Mouse (Mus musculus) CD4-positive naive resting alpha-beta T cell, adult 57 days (primary cell): Measurements from ENCODE around the gene Tas1r3. TPM values are rescaled to one million over a fixed set of nuclear protein-coding genes. Genes with fewer than 3 reads are reported as not detected.

ENCODE experiments used
- total RNA-seq: library from RNA; stranded (reverse); gene quantifications from one replicate; pipeline ENCODE4 v1.2.4, GENCODE M21; 2023

Gene Tas1r3
- total RNA-seq = 1.6 TPM

DNA sequence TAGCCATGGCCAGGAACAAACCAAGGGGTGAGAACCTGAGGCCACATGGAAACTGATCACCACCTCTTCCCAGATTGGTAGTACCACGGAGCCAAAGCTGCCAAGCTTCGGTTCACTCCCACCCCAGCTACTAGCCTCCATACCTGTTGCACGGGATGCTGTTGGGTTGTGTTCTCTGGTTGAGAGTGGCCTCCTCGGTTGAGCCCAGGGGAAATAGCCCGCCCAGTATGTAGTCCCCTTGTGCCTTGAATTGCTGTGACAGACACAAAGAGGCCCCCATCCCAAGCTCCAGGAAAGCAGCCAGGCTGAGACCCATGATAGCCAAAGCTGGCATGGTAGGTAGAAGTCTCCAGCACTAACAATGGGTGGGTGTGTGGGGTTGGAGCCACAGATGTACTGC lies at the start of gene Tas1r3:
Gene Tas1r3, minus strand, starts transcription at position 362 of the 400 bp plus-strand sequence.

GRCm38 (mm10) chr4:155891551-155892001 lies 28.4 kb upstream of the Tas1r3 start, which contains the start of the genes Pusl1 and Acap3:
Pusl1 (minus strand) TSS chr4:155891781.
Acap3 (plus strand) TSS chr4:155891822.

DNA sequence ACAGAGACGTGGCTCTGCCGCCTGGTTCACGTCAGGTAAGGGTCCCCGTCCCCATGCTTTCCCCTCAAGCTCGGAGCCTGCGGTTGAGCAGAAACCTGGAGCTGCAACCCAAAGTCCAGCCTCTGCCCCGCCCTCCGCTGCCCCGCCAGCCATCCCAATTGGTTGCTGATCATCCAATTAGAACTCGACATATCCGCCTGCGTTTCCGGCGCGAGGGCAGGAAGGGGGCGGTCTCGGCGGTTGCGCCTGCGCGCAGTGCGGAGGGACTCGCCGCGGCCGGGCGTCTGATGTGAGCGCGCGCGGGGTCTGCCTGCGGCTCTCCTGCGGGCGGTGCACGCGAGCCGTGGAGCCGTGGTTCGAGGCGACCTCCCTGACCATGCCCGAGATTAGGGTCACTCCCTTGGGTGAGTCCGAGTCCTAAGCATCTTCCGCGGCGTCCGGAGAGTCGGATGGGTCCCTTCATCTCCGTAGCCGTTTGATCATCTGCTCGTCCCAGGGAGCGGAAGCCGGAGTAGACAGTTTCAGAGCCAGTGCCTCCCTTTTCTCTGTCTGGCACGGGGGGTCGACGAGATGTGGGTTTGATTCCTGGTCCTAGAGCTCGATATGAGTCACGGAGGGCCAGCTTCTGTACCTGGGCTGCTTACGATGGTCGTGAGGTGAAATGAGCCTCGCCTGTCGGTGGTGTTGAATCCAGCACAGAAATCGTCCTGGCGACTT lies 6.3 kb upstream of the Tas1r3 start, which contains the start of the genes Cptp and Ints11:
Gene Cptp, minus strand, starts transcription at position 124 of the 717 bp plus-strand sequence.
Gene Ints11, plus strand, starts transcription at position 230 of the 717 bp plus-strand sequence.

GRCm38 (mm10) chr4:155846871-155847578 lies 16.1 kb downstream of the Tas1r3 start, which contains the start of gene Dvl1:
Dvl1 (plus strand) TSS chr4:155847402.

DNA sequence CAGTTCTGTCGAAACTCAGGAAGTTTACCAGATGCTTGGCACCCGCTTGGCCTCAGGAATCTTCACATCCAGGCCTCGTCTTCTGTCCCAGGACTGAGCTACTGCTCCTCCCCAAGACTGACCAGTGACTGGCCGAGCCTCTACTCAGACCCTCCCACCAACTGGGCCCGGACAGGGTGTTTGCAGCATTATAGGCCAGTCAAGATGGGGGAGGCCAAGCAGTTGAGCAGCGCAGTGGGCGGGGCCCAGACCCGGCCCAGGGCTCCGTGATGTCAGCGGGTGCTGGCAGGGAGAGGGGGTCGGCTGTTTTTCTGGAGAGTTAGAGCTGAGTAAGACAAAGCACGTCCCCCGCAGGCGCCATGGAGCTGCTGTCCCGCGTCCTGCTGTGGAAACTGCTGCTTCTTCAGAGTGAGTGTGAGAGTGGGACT lies 23.7 kb downstream of the Tas1r3 start, which contains the start of gene Mxra8:
Gene Mxra8, plus strand, starts transcription at position 198 of the 428 bp plus-strand sequence.

GRCm38 (mm10) chr4:155831205-155831766 lies 31.9 kb downstream of the Tas1r3 start, which contains the start of gene Aurkaip1:
Aurkaip1 (plus strand) TSS chr4:155831272.

DNA sequence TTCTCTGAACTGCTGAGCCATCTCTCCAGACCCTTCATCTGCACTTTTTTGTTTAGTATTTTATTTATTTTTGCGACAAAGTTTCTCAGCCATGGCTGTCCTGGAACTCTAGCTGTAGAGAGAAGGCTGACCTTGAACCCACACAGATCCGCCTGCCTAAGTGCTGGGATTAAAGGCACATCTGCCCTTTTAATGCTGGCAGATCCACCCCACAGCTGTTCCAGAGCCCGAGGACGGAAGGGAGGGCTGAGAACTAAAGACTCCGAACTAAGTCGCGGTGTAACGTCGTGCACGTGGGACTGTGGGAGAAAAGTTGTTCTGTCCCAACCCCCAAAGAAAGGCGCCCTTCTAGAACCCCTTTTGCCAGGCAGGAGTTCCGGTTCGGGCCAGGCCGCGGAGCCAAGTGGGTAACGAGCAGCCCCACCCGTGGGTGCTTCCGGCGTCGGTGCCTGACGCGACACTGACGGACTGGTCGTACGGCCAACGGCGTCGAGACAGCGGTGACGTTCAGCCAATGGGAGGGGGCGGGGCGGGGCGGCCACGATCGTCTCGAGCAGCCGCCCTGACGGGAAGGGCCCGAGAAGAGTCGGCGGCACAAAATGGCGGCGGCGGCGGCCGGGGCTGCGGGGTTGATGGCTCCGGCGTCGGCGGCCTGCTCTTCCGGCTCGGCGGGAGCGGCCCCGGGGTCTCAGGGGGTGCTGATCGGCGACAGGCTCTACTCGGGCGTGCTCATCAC lies 51.1 kb downstream of the Tas1r3 start, which contains the start of gene Ccnl2:
Gene Ccnl2, plus strand, starts transcription at position 561 of the 736 bp plus-strand sequence.

Other genes with a start within 250 kb of the Tas1r3 start
- 164 TPM for gene Cdk11b, start 238.5 kb downstream of the Tas1r3 start, total RNA-seq
- not detected for gene Gm10563, start 218.0 kb downstream of the Tas1r3 start, total RNA-seq
- gene Mmp23, start 210.0 kb downstream of the Tas1r3 start, total RNA-seq = 0.71 TPM
- gene Mib2, start 194.2 kb downstream of the Tas1r3 start, total RNA-seq = 47.1 TPM
- 10.1 TPM for gene Fndc10, start 169.0 kb downstream of the Tas1r3 start, total RNA-seq
- 79.3 TPM for gene Ssu72, start 158.6 kb downstream of the Tas1r3 start, total RNA-seq
- 1.0 TPM for gene Tmem240, start 128.6 kb downstream of the Tas1r3 start, total RNA-seq
- gene Atad3a, start 102.3 kb downstream of the Tas1r3 start, total RNA-seq = 54.1 TPM
- gene Vwa1, start 88.7 kb downstream of the Tas1r3 start, total RNA-seq = not detected
- not detected for gene Tmem88b, start 77.5 kb downstream of the Tas1r3 start, total RNA-seq
- not detected for gene Ankrd65, start 72.9 kb downstream of the Tas1r3 start, total RNA-seq
- 39.3 TPM for gene Mrpl20, start 60.5 kb downstream of the Tas1r3 start, total RNA-seq
- gene Ccnl2, start 50.9 kb downstream of the Tas1r3 start, total RNA-seq = 235 TPM
- 99.7 TPM for gene Aurkaip1, start 32.1 kb downstream of the Tas1r3 start, total RNA-seq
- gene Mxra8, start 23.7 kb downstream of the Tas1r3 start, total RNA-seq = 8.3 TPM
- 78.7 TPM for gene Dvl1, start 16.0 kb downstream of the Tas1r3 start, total RNA-seq
- 11.3 TPM for gene Cptp, start 6.1 kb upstream of the Tas1r3 start, total RNA-seq
- 68.1 TPM for gene Ints11, start 6.2 kb upstream of the Tas1r3 start, total RNA-seq
- gene Pusl1, start 28.4 kb upstream of the Tas1r3 start, total RNA-seq = 35.7 TPM
- gene Acap3, start 28.5 kb upstream of the Tas1r3 start, total RNA-seq = 61.9 TPM
- 130 TPM for gene Ube2j2, start 80.5 kb upstream of the Tas1r3 start, total RNA-seq
- gene C1qtnf12, start 99.0 kb upstream of the Tas1r3 start, total RNA-seq = 7.0 TPM
- gene B3galt6, start 129.3 kb upstream of the Tas1r3 start, total RNA-seq = 4.0 TPM
- 200 TPM for gene Sdf4, start 129.5 kb upstream of the Tas1r3 start, total RNA-seq
- 24.3 TPM for gene Tnfrsf4, start 150.5 kb upstream of the Tas1r3 start, total RNA-seq
- 65.3 TPM for gene Tnfrsf18, start 162.8 kb upstream of the Tas1r3 start, total RNA-seq
- not detected for gene Ttll10, start 196.1 kb upstream of the Tas1r3 start, total RNA-seq
- 48.2 TPM for gene 9430015G10Rik, start 246.6 kb upstream of the Tas1r3 start, total RNA-seq